Mouse (Mus musculus) spleen, postnatal 4 days (tissue): Measurements from ENCODE around the gene Mdga1.
A peak's percentile ranks its signal among the peaks of the same experiment; 100 is the strongest.
"Not testable (repeated sequence)": the region's sequence is repeated elsewhere in the genome, so short reads cannot be mapped to it uniquely, and the experiment has no call there.

Experiments
- DNase-seq, 2 experiments: peaks; one replicate each; pipeline ENCODE4 v3.0.0; 2022; ENCODE audit warnings: low spot score in 2 of 2

The Mdga1 gene

GRCm38 (mm10) chr17:29799398-29800095, 170.3 kb downstream of the Mdga1 start:
- no peak for DNase-seq

GRCm38 (mm10) chr17:29798151-29798550, 171.7 kb downstream of the Mdga1 start:
- no peak for DNase-seq

- no peak for DNase-seq
These were observed 173.1 kb downstream of the Mdga1 start for GRCm38 (mm10) chr17:29796787-29797186.

GRCm38 (mm10) chr17:29796086-29796485, 173.8 kb downstream of the Mdga1 start:
- DNase-seq: peak; percentile 72 to 94

- DNase-seq: no peak
These were observed 174.7 kb downstream of the Mdga1 start for GRCm38 (mm10) chr17:29795050-29795770.

- DNase-seq: no peak
These were observed 178.3 kb downstream of the Mdga1 start for GRCm38 (mm10) chr17:29791531-29792050.

- no peak for DNase-seq
These were observed 179.6 kb downstream of the Mdga1 start for GRCm38 (mm10) chr17:29790231-29790740.

- DNase-seq: no peak
These were observed 180.2 kb downstream of the Mdga1 start for GRCm38 (mm10) chr17:29789715-29790114.

GRCm38 (mm10) chr17:29788573-29788972, 181.3 kb downstream of the Mdga1 start:
- DNase-seq: no peak

- no peak for DNase-seq
These were observed 185.1 kb downstream of the Mdga1 start for GRCm38 (mm10) chr17:29784820-29785219.

GRCm38 (mm10) chr17:29781472-29781871, 188.4 kb downstream of the Mdga1 start:
- DNase-seq: not testable (repeated sequence)

- DNase-seq: no peak
These were observed 191.9 kb downstream of the Mdga1 start for GRCm38 (mm10) chr17:29778021-29778420.
